Mouse (Mus musculus) stomach, postnatal 0 days (tissue): ENCODE results near the gene Tmprss3. TPM values are rescaled to one million over a fixed set of nuclear protein-coding genes. Genes with fewer than 3 reads are reported as not detected.
A peak's percentile ranks its signal among the peaks of the same experiment; 100 is the strongest.

Source experiments
- ATAC-seq: fragments of 200-750 bp; cut with Nextera tagmentation; 2 replicates; pipeline ENCODE4 v1.8.0; 2017; ENCODE audit not compliant: low FRiP score, low TSS enrichment
- DNase-seq: peaks from one replicate; pipeline ENCODE4 v3.0.0-alpha.2; 2016; ENCODE audit warnings: low spot score
- H3K27ac ChIP-seq: fragments of 300-500 bp; sonication (generic); replicated peaks from 2 replicates; pipeline ENCODE4 v1.5.1; 2014; ENCODE audit warnings: mild to moderate bottlenecking, control low read depth
- H3K27me3 ChIP-seq: fragments of 300-500 bp; sonication (generic); 2 replicates; pipeline ENCODE4 v1.6.1; 2014; ENCODE audit warnings: low read length; ENCODE audit not compliant: control insufficient read depth, insufficient read depth
- H3K36me3 ChIP-seq: fragments of 300-500 bp; sonication (generic); 2 replicates; pipeline ENCODE4 v1.6.1; 2014; ENCODE audit warnings: low read length, mixed read lengths; ENCODE audit not compliant: control insufficient read depth, insufficient read depth
- H3K4me1 ChIP-seq: fragments of 300-500 bp; sonication (generic); replicated peaks from 2 replicates; pipeline ENCODE4 v1.6.1; 2014; ENCODE audit warnings: antibody characterized with exemption; ENCODE audit not compliant: control insufficient read depth, insufficient read depth
- H3K4me2 ChIP-seq: fragments of 300-500 bp; sonication (generic); replicated peaks from 2 replicates; pipeline ENCODE4 v1.6.1; 2014; ENCODE audit warnings: low read depth, mild to moderate bottlenecking, control low read depth, moderate library complexity
- H3K4me3 ChIP-seq: fragments of 300-500 bp; sonication (generic); 2 replicates; pipeline ENCODE4 v1.5.1; 2014; ENCODE audit warnings: low read depth, low read length, control low read depth
- H3K9ac ChIP-seq: fragments of 300-500 bp; sonication (generic); 2 replicates; pipeline ENCODE4 v1.6.1; 2014; ENCODE audit warnings: mild to moderate bottlenecking, low read length, control low read depth, mixed read lengths
- H3K9me3 ChIP-seq: fragments of 300-500 bp; sonication (generic); 2 replicates; pipeline ENCODE4 v1.6.1; 2016; ENCODE audit warnings: low read length; ENCODE audit not compliant: control insufficient read depth
- CTCF ChIP-seq: IDR thresholded peaks from 2 replicates; pipeline ENCODE4 v1.5.1; 2016; ENCODE audit warnings: antibody characterized with exemption, low read depth, mild to moderate bottlenecking, moderate library complexity
- EP300 ChIP-seq: optimal IDR thresholded peaks from 2 replicates; pipeline ENCODE3; 2016; ENCODE audit warnings: antibody characterized with exemption
- WGBS: fragments of 180-500 bp; shearing (Covaris S2); extraction: QIAGEN DNeasy Blood & Tissue Kit; methylation state at CpG from one replicate; pipeline ENCODE4 v1.1.7; 2014; 5-methylcytosine and 5-hydroxymethylcytosine counted together
- polyA plus RNA-seq: library from polyadenylated mRNA; unstranded; fragments of >200 nt; fragmentation: Nextera tagmentation; extraction: Ambion mirVana; gene quantifications from 2 replicates; pipeline ENCODE4 v1.2.1, GENCODE M21; 2015

The Tmprss3 gene
- polyA plus RNA-seq, 1 experiment from 2014 or later = 0.39 TPM

DNA sequence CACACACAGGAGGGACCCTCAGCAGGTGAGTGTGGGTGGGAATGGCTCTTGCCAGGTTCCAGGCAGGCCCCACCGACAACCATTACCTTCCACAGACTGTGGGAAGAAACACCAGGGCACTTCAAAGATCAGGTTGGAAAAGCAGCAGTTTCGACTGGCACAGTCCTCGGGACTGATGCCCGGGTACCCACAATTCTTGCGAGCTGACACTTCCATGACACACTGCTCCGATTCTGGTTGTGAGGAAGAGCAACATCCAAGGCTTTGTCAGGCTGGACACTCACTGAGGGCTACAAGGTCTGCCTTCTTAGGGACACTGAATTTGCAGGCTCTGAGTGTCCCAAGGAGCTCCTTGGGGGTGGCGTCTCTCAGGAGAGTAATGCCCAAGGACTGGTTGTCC lies 56.7 kb downstream of the Tmprss3 start:
- Histone ChIP-seq H3K4me1 (0 out of 2 replicates have a peak, but pooled peaks cover 2% of the 10 kb centered on the region), H3K4me3 (no peak overlapping the region), H3K27ac (no peak overlapping the region), H3K36me3 (no peaks in the 10 kb centered on the region), H3K9me3 (no peaks in the 10 kb centered on the region), H3K9ac (no peak overlapping the region), H3K4me2 (peak overlapping the region; percentile 14; the same call in 1 of the 2 replicates), H3K27me3 (no peaks in the 10 kb centered on the region)
- no peak for ATAC-seq
- TF ChIP-seq CTCF = no peak
- TF ChIP-seq EP300 = no peak
- WGBS = 89% methylated on average over 7 of the region's 7 CpGs
- no peak for DNase-seq

- Histone ChIP-seq H3K9ac (no peak overlapping the region), H3K9me3 (no peaks in the 10 kb centered on the region), H3K27me3 (no peaks in the 10 kb centered on the region), H3K27ac (no peak overlapping the region), H3K4me2 (no peak overlapping the region), H3K36me3 (no peaks in the 10 kb centered on the region), H3K4me1 (no peaks in the 10 kb centered on the region), H3K4me3 (no peak overlapping the region)
- peak; percentile 56 for ATAC-seq
- WGBS = 16% methylated on average over 5 of the region's 5 CpGs
- TF ChIP-seq CTCF (peak; percentile 90), EP300 (no peak)
- peak; percentile 72 for DNase-seq
Measured at GRCm38 (mm10) chr17:31138398-31138797, 60.4 kb downstream of the Tmprss3 start.

- Histone ChIP-seq H3K27me3 (no peaks in the 10 kb centered on the region), H3K4me1 (no peaks in the 10 kb centered on the region), H3K9ac (no peak overlapping the region), H3K4me3 (no peak overlapping the region), H3K27ac (no peak overlapping the region), H3K4me2 (no peak overlapping the region), H3K36me3 (no peaks in the 10 kb centered on the region), H3K9me3 (no peaks in the 10 kb centered on the region)
- DNase-seq = no peak
- TF ChIP-seq CTCF = no peak
- no peak for TF ChIP-seq EP300
- ATAC-seq = no peak
- 93% methylated on average over 1 of the region's 1 CpGs for WGBS
Measured at GRCm38 (mm10) chr17:31136821-31137220, 62.0 kb downstream of the Tmprss3 start.

GRCm38 (mm10) chr17:31136291-31136690 lies 62.5 kb downstream of the Tmprss3 start:
- WGBS = 52% methylated on average over 3 of the region's 3 CpGs

DNA sequence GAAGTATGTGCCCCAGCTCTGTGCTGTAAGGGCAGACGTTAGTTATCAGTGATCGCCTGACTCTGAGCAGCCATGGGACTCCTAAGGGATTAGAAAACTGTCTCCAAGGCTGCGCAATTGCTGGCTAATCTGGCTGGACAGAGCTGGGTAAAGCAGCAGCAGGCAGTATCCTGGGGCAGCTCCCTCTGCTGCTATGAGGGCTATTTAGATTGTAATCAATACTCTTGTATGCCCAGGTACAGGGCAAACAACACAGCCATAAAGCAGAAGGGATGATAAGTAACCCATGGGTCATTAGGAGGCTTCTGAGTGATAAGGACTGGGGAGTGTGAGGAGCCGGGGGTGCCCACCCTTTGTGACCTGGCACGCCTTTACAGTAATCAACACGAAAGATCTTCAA lies 63.9 kb downstream of the Tmprss3 start:
- no peak overlapping the region for H3K27ac ChIP-seq
- TF ChIP-seq CTCF = no peak
- no peak for TF ChIP-seq EP300
- H3K9me3 ChIP-seq = no peaks in the 10 kb centered on the region
- WGBS = 54% methylated on average over 6 of the region's 6 CpGs
- no peaks in the 10 kb centered on the region for H3K4me1 ChIP-seq
- no peak overlapping the region for H3K4me3 ChIP-seq
- H3K4me2 ChIP-seq = no peak overlapping the region
- no peaks in the 10 kb centered on the region for H3K27me3 ChIP-seq
- H3K9ac ChIP-seq = no peak overlapping the region; the same call in 1 of the 2 replicates
- DNase-seq (no peak), ATAC-seq (no peak)
- H3K36me3 ChIP-seq = no peaks in the 10 kb centered on the region

More at GRCm38 (mm10) chr17:31136291-31136690, 62.5 kb downstream of the Tmprss3 start:
- no peaks in the 10 kb centered on the region for H3K36me3 ChIP-seq
- H3K9me3 ChIP-seq = no peaks in the 10 kb centered on the region
- no peak overlapping the region for H3K4me3 ChIP-seq
- no peak overlapping the region for H3K27ac ChIP-seq
- no peaks in the 10 kb centered on the region for H3K4me1 ChIP-seq
- no peak for DNase-seq
- H3K27me3 ChIP-seq = no peaks in the 10 kb centered on the region
- no peak for TF ChIP-seq CTCF
- TF ChIP-seq EP300 = no peak
- H3K9ac ChIP-seq = no peak overlapping the region
- no peak for ATAC-seq
- H3K4me2 ChIP-seq = no peak overlapping the region

- peak; percentile 58 for DNase-seq
- Histone ChIP-seq H3K27me3 (no peaks in the 10 kb centered on the region), H3K27ac (no peak overlapping the region), H3K4me3 (no peak overlapping the region), H3K9ac (no peak overlapping the region), H3K9me3 (no peaks in the 10 kb centered on the region), H3K4me1 (no peaks in the 10 kb centered on the region), H3K4me2 (no peak overlapping the region), H3K36me3 (no peaks in the 10 kb centered on the region)
- TF ChIP-seq CTCF = no peak
- no peak for TF ChIP-seq EP300
- WGBS = 49% methylated on average over 15 of the region's 15 CpGs
- ATAC-seq = peak; percentile 51; the same call in 1 of the 2 replicates
Measured at GRCm38 (mm10) chr17:31133776-31134175, 65.0 kb downstream of the Tmprss3 start.
